Mouse (Mus musculus) left cerebral cortex, adult 2 months (tissue): ENCODE measurements at regions not wholly inside any gene's neighbourhood (a gene's known extent, or its start where the extent isn't known, plus 50 kb on each side); places are given as distances from the start of the nearest gene placed in this dataset.
"Not testable (repeated sequence)": the region's sequence is repeated elsewhere in the genome, so short reads cannot be mapped to it uniquely, and the experiment has no call there.

Experiments
- DNase-seq, 2 experiments: peaks; one replicate each; pipeline ENCODE4 v3.0.0; 2021 to 2022; ENCODE audit warnings: low spot score in 2 of 2, mixed read lengths in 1 of 2; ENCODE audit errors: extremely low spot score in 1 of 2
- H3K27ac ChIP-seq: fragments of 200-600 bp; 2 replicates; pipeline ENCODE4 v1.8.1; 2022
- H3K4me3 ChIP-seq: fragments of 200-600 bp; 2 replicates; pipeline ENCODE4 v1.8.1; 2022
- CTCF ChIP-seq: fragments of 200-600 bp; IDR thresholded peaks from 2 replicates; pipeline ENCODE4 v1.8.1; 2022; ENCODE audit warnings: antibody characterized with exemption, mild to moderate bottlenecking, moderate library complexity
- intact Hi-C: fragments of 180-260 bp; cut with DNase I; formaldehyde crosslinking; loops from one replicate; pipeline ENCODE4 v1.15.1; 2025

GRCm38 (mm10) chr10:27761402-27761801, 141.8 kb upstream of the Lama2 start:
- peak in 1 of 2 experiments; percentile 13 for DNase-seq
- intact Hi-C loops = loop anchor here (2.0 to 10.0 kb wide), 2 partner anchors 629 to 1083 kb away; no protein-coding TSS in a partner anchor
- H3K4me3 ChIP-seq = no peak overlapping the region
- peak; percentile 69 for TF ChIP-seq CTCF
- H3K27ac ChIP-seq = no peak overlapping the region

- peak in 1 of 2 experiments; percentile 15 for DNase-seq
- Histone ChIP-seq H3K4me3 (no peak overlapping the region), H3K27ac (no peak overlapping the region)
- TF ChIP-seq CTCF = no peak
- intact Hi-C loops = no loop called here
Observed at GRCm38 (mm10) chr10:27802368-27802767, 182.8 kb upstream of the Lama2 start.

DNA sequence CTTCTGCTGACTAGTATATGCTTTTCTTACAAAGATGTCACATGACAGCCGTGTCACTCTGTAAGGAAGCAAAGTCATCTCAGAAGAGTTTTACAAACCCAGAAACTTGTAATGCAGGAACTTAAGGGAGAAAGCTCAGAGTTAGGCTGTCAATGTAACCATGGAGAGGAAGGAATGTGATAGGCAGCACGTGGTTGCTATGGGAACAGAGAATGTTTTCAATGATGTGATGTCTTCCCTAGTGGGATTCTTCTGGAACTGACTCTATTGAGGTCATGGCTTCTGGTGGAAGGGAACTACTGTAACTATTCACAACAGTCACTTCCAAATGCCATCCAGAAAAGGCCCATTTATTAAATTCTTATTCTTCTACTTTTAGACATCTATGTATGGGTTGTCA, 190.0 kb upstream of the Lama2 start:
- Histone ChIP-seq H3K27ac (no peak overlapping the region), H3K4me3 (no peak overlapping the region)
- intact Hi-C loops = no loop called here
- no peak for DNase-seq
- no peak for TF ChIP-seq CTCF

GRCm38 (mm10) chr10:27825671-27826070, 206.1 kb upstream of the Lama2 start:
- DNase-seq, intact Hi-C loops, H3K4me3 ChIP-seq, H3K27ac ChIP-seq: not testable (repeated sequence)

GRCm38 (mm10) chr10:27828346-27828745, 208.8 kb upstream of the Lama2 start:
- no peak overlapping the region for H3K4me3 ChIP-seq
- no peak for DNase-seq
- no peak overlapping the region for H3K27ac ChIP-seq
- intact Hi-C loops = no loop called here
- TF ChIP-seq CTCF = no peak

DNA sequence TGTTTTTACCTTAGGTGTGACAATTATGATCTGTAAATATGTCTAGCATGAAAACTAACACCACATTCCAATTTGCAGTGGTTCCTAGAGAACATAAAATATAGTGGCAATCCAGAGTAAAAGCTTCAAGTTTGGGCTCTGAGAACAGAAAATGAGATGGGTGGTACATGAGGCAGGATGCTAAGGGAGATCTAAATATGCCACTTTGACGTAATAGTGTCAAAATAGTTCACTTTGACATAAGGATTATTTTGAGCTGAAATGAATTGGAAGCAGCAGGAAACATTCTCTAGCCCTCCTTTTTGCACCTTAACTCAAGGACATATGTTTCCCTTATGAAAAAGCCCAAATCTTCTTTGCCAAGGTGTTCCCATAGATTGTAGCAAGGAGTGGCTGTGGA, 219.1 kb upstream of the Lama2 start:
- H3K27ac ChIP-seq = no peak overlapping the region
- no peak for TF ChIP-seq CTCF
- no peak overlapping the region for H3K4me3 ChIP-seq
- no peak for DNase-seq
- intact Hi-C loops = no loop called here

GRCm38 (mm10) chr10:27841042-27841709, 221.6 kb upstream of the Lama2 start:
- H3K27ac ChIP-seq = no peak overlapping the region
- no peak for TF ChIP-seq CTCF
- no peak overlapping the region for H3K4me3 ChIP-seq
- intact Hi-C loops = no loop called here
- DNase-seq = no peak

DNA sequence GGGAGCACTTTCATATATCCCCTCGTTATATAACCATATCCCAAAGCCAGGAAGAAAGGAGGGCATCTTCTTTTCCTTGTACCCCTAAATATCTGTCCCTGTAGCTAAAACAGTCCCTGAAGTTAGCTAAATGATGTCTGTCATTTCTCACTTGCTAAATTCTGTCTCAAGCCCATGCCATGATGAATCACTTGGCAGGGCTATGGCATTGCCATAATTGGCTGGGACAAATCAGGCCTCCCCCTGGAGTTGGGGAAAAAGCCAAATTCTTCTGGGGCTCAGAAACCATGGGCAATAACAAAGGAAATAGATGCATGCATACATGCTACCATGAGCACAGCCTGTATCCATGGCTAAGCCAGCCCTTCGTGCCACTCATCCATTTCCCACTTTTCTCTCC, 223.5 kb upstream of the Lama2 start:
- no peak for DNase-seq
- intact Hi-C loops = no loop called here
- Histone ChIP-seq H3K27ac (no peak overlapping the region), H3K4me3 (no peak overlapping the region)
- TF ChIP-seq CTCF = no peak

DNA sequence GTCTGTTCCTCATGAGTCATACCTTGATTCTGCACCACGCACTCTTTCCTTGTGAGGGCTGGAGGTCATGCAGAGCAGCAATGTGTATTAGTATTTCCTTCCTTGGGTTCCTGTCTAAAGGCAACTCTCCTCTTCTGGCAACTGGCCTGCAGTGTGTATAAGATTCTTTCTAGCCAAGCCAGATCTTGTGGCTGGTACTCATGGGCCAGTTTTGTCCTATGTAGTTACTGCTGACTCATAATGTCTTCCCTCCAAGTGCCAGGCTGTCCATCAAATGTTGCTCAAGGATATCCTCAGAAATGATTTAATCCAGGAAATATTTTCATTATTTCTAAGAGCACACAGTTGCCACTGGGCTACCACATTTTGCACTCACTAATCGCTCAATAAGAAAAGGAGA, 211.0 kb upstream of the Ptprk start:
- Histone ChIP-seq H3K4me3 (no peak overlapping the region), H3K27ac (no peak overlapping the region)
- no peak for DNase-seq
- no peak for TF ChIP-seq CTCF
- intact Hi-C loops = no loop called here

DNA sequence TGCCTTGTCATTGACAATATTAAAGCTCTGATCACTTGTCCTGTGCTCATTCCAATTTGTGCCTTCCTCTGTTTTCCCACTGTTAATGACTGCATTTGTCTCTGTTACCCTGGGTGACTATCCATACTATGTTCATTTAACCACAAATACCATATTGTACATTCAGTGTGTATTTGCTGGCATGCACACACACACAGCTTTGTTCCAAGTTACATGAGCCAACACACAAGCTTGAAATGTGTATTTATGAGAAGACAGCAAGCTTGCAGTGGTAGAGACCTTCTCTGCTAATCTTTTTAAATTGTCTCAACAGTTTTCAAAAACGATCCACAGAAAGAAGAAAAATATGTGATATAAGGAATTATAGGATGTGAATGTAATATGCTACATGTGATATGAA, 193.8 kb upstream of the Ptprk start:
- Histone ChIP-seq H3K27ac (no peak overlapping the region), H3K4me3 (no peak overlapping the region)
- intact Hi-C loops = no loop called here
- DNase-seq = no peak
- no peak for TF ChIP-seq CTCF

- no peak overlapping the region for H3K4me3 ChIP-seq
- no peak overlapping the region for H3K27ac ChIP-seq
- intact Hi-C loops = no loop called here
- TF ChIP-seq CTCF = no peak
- no peak for DNase-seq
Observed at GRCm38 (mm10) chr10:27891778-27892512, 182.7 kb upstream of the Ptprk start.

GRCm38 (mm10) chr10:27916406-27916805, 158.2 kb upstream of the Ptprk start:
- intact Hi-C loops = no loop called here
- Histone ChIP-seq H3K27ac (no peak overlapping the region), H3K4me3 (no peak overlapping the region)
- DNase-seq = no peak
- no peak for TF ChIP-seq CTCF

DNA sequence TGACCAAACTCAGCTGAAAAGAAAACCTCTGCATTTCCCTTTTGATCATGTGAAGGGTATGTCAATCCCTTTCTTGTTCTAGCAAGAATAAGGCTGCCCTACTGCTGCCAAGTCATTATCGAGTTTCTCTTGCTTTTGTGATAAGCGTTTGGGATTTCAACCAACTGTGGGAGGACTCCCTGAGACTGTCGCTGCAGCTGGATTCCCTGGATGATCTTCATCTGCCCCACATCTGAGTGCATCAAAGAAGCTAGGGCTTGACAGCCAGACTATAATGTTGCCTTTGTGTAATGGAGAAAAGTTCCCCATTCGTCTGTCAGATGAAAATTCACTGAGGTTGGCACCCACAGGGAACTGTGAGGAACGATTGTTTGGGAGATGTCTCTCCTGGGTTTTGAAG, 147.4 kb upstream of the Ptprk start:
- DNase-seq = no peak
- no peak for TF ChIP-seq CTCF
- H3K27ac ChIP-seq = no peak overlapping the region
- H3K4me3 ChIP-seq = no peak overlapping the region
- intact Hi-C loops = no loop called here
